Mouse (Mus musculus): ENCODE data around the gene Foxp4.

DNA sequence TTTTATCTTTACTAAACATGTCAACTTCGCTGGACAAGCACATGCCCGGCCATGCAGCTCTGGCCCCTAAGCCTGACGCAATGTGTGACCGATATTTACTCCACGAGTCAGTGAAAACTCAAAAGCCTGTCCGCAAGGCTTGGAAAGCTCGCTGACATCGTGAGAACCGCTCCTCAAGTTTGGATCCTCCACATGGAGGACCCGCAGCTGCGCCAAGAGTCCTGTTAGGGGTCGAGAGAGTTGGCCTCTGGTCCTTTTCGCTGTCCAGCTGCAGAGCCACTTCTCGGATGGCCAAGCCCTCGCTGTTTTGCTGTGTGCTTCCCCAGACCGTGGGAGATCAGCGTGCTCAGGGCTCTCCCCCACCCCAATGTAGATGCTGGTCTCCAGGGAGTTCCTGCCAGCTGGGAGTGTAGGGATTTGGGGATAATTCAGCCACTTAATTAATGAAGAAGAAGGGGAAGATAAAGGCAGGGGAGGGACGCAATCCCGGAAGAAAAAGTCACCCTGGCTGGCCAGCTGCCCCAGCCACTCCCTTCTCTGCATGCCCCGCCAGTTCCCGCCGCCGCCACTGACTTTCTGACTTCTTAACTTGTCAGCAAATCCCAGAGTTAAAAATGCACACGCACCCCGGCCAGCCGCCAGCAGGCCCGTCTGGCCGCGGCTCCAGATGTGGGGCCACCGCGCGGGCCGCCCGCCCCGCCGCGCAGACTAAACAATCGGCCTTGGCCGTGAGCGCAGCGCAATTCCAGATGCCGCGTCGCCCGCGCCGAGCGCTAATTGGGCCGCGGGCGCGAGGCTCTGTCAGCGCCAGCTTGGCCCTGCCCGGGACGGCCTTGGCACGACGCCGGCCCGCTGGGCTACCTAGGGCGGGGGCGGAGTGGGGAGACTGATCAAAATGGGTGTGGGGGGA lies 49.4 kb upstream of the Foxp4 start:
- TF ChIP-seq CTCF (IDR thresholded peaks at IDR 0.05; ENCODE audit: borderline replicate concordance, control insufficient read depth, extremely low read depth, insufficient read depth, low read length, poor library complexity) (no peak), POLR2A (IDR thresholded peaks at IDR 0.05; ENCODE audit: control insufficient read depth, extremely low read depth, insufficient read depth, low read length, poor library complexity) (no peak)
